Mouse (Mus musculus) liver, postnatal 0 days (tissue): ENCODE measurements at regions not wholly inside any gene's neighbourhood (a gene's known extent, or its start where the extent isn't known, plus 50 kb on each side); places are given as distances from the start of the nearest gene placed in this dataset.

Experiments used
- ATAC-seq: fragments of 200-750 bp; cut with Nextera tagmentation; 2 replicates; pipeline ENCODE4 v1.8.0; 2017; ENCODE audit warnings: mild to moderate bottlenecking, moderate library complexity
- DNase-seq: peaks from one replicate; pipeline ENCODE4 v3.0.0-alpha.2; 2016
- H3K27ac ChIP-seq: fragments of 300-500 bp; sonication (generic); 2 replicates; pipeline ENCODE4 v1.5.1; 2014; ENCODE audit warnings: antibody characterized with exemption, moderate library complexity, mild to moderate bottlenecking, low read depth
- H3K27me3 ChIP-seq: fragments of 300-500 bp; sonication (generic); 2 replicates; pipeline ENCODE4 v1.6.1; 2014; ENCODE audit warnings: low read length, control low read depth, mixed read lengths; ENCODE audit not compliant: insufficient read depth
- H3K36me3 ChIP-seq: fragments of 300-500 bp; sonication (generic); replicated peaks from 2 replicates; pipeline ENCODE4 v1.6.1; 2014; ENCODE audit warnings: mild to moderate bottlenecking, control low read depth, low read length, moderate library complexity, mixed read lengths; ENCODE audit not compliant: insufficient read depth
- H3K4me1 ChIP-seq: fragments of 300-500 bp; sonication (generic); 2 replicates; pipeline ENCODE4 v1.6.1; 2014; ENCODE audit warnings: antibody characterized with exemption, mild to moderate bottlenecking, control low read depth; ENCODE audit not compliant: insufficient read depth
- H3K4me2 ChIP-seq: fragments of 300-500 bp; sonication (generic); 2 replicates; pipeline ENCODE4 v1.6.1; 2014; ENCODE audit warnings: low read depth, mild to moderate bottlenecking, low read length, moderate library complexity, mixed read lengths
- H3K4me3 ChIP-seq: fragments of 300-500 bp; sonication (generic); 2 replicates; pipeline ENCODE4 v1.5.1; 2014; ENCODE audit warnings: low read depth, low read length
- H3K9ac ChIP-seq: fragments of 300-500 bp; sonication (generic); replicated peaks from 2 replicates; pipeline ENCODE4 v1.6.1; 2014; ENCODE audit warnings: mild to moderate bottlenecking, moderate library complexity
- H3K9me3 ChIP-seq: fragments of 300-500 bp; sonication (generic); 2 replicates; pipeline ENCODE4 v1.6.1; 2016; ENCODE audit warnings: mild to moderate bottlenecking, control low read depth, low read length, mixed read lengths
- CTCF ChIP-seq: sonication (generic); IDR thresholded peaks from 2 replicates; pipeline ENCODE4 v1.5.1; 2016; ENCODE audit warnings: antibody characterized with exemption, low read depth
- EP300 ChIP-seq: IDR thresholded peaks from 2 replicates; pipeline ENCODE4 v1.6.1; 2016; ENCODE audit warnings: antibody characterized with exemption, low read depth, mild to moderate bottlenecking
- WGBS: fragments of 180-500 bp; shearing (Covaris S2); extraction: QIAGEN DNeasy Blood & Tissue Kit; methylation state at CpG from one replicate; pipeline ENCODE4 v1.1.7; 2014; ENCODE audit not compliant: insufficient replicate concordance; 5-methylcytosine and 5-hydroxymethylcytosine counted together

DNA sequence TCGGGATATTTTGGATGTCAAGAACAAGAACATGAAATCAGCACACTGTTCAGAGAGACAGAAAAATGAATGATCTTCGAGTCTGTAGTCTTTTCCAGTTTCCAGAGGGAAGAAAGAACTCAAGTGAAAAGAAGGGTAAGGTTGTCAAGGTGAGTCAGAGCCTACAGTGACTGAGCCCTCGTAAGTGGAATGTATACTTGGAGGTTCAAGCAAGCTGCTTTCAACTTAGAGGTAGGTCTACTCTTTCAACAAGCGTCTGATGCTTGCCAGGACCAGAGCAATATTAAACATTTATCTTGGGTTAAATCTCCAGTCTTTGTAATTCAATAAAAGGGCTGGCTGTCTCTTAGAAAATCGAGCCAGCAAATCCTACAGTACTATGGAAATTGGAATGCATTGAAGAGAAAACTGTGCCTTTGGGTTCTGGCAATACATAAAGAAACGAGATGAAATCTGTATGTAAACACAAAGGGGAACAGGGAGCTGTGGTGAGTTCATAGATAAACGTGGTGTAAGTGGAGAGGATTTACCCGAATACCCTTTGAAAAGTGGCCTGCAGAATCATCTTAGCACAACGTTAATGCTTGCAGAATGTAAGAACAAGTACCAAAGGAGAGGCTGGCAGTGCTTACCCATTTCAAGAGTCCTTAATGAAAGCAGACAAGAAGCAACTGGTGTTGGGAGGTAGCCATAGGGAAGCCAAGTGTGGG, 82.2 kb upstream of the Dcn start:
- Histone ChIP-seq H3K27me3 (no peaks in the 10 kb centered on the region), H3K27ac (no peak overlapping the region), H3K4me3 (no peak overlapping the region), H3K4me2 (no peak overlapping the region), H3K36me3 (no peaks in the 10 kb centered on the region), H3K4me1 (no peaks in the 10 kb centered on the region), H3K9me3 (no peaks in the 10 kb centered on the region), H3K9ac (no peak overlapping the region)
- TF ChIP-seq EP300 (no peak), CTCF (no peak)
- ATAC-seq = no peak
- WGBS = 48% methylated on average over 9 of the region's 9 CpGs
- no peak for DNase-seq

DNA sequence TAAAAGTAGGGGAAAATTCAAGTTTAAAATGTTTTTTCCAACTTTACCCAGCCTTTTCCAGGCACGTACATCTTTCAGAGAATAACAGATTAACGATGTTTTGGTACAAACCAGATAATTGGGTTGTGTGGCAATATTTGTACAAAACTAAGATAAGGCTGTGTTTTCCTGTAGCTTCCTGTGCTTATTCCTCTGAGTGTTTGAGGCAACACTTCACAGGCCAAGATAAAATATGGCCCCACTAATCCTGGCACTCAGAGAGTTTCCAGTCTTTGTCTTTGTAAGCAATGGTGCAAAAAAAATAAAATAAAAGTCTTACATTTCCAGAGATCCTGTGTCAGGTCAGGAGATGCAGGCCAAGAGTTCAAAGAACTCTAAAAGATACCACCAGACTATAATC, 81.5 kb upstream of the Dcn start:
- DNase-seq (no peak), ATAC-seq (no peak)
- Histone ChIP-seq H3K27ac (no peak overlapping the region), H3K27me3 (no peaks in the 10 kb centered on the region), H3K9ac (no peak overlapping the region), H3K4me1 (no peaks in the 10 kb centered on the region), H3K36me3 (no peaks in the 10 kb centered on the region), H3K9me3 (no peaks in the 10 kb centered on the region), H3K4me3 (no peak overlapping the region), H3K4me2 (no peak overlapping the region)
- WGBS = 52% methylated on average over 2 of the region's 2 CpGs
- TF ChIP-seq CTCF = no peak
- TF ChIP-seq EP300 = peak; percentile 40

DNA sequence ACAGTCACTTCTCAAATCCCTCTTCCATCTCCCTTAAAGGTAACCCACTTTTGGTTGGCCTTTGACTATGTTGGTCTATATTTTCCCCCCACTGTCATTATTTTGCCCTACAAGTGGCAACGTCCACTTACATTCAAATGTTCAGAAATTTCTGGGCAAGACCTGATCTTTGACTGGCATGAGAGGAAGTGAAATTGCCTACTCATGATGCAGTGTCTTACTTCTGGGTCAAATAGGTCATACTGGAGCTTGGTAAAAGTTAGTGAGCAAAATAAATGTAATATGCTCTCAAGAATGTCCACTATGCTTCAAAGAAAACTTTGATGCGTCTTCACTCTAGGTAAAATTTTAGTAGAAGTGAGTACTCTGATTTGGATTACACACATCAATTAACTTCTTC, 76.9 kb upstream of the Dcn start:
- H3K9ac ChIP-seq = no peak overlapping the region
- no peak overlapping the region for H3K27ac ChIP-seq
- H3K4me3 ChIP-seq = no peak overlapping the region
- TF ChIP-seq CTCF (no peak), EP300 (no peak)
- H3K36me3 ChIP-seq = no peaks in the 10 kb centered on the region
- 65% methylated on average over 2 of the region's 2 CpGs for WGBS
- H3K4me2 ChIP-seq = no peak overlapping the region
- ATAC-seq = no peak
- no peak for DNase-seq
- no peaks in the 10 kb centered on the region for H3K9me3 ChIP-seq
- H3K4me1 ChIP-seq = no peaks in the 10 kb centered on the region
- H3K27me3 ChIP-seq = no peaks in the 10 kb centered on the region

DNA sequence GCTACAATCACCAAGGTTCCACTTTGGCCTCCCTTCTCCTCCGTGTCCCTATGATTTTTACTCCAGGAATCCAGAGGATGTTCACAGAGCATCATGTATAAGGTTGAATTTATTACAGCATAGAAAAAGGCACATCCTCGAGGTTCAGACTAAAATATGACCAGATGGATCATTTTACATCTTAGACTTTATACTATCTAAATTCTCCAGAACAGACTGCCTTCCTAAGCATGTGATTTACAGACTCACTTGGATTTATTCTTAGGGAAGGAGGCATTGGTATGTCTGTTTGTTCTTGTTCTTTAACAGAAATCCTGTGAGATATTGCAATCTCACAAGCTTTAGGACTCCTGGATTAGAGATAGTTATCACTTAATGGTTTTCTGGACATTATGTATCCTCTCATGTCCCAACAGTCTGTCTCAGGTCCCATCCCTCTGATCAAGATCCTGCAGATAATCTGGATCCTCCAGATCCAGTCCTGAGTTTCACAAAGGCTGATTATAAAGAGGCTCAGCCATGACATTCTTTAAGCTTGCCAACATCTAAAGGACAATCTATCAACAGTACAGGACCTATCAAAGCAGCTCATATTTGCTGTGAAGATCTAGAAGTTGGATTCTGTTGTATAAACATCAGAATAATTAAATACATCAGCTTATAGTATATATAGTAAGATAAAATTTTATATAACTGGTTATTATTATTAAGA, 75.2 kb upstream of the Dcn start:
- no peaks in the 10 kb centered on the region for H3K36me3 ChIP-seq
- ATAC-seq (no peak), DNase-seq (no peak)
- no peak overlapping the region for H3K9ac ChIP-seq
- H3K4me2 ChIP-seq = no peak overlapping the region
- no peak overlapping the region for H3K4me3 ChIP-seq
- no peak overlapping the region for H3K27ac ChIP-seq
- no peak for TF ChIP-seq CTCF
- no peaks in the 10 kb centered on the region for H3K4me1 ChIP-seq
- no peaks in the 10 kb centered on the region for H3K9me3 ChIP-seq
- 58% methylated on average over 2 of the region's 2 CpGs for WGBS
- no peaks in the 10 kb centered on the region for H3K27me3 ChIP-seq

- Histone ChIP-seq H3K9ac (no peak overlapping the region), H3K27me3 (no peaks in the 10 kb centered on the region), H3K36me3 (no peaks in the 10 kb centered on the region), H3K4me1 (no peaks in the 10 kb centered on the region), H3K27ac (no peak overlapping the region), H3K9me3 (no peaks in the 10 kb centered on the region), H3K4me2 (no peak overlapping the region), H3K4me3 (no peak overlapping the region)
- TF ChIP-seq EP300 = no peak
- 26% methylated on average over 1 of the region's 1 CpGs for WGBS
- ATAC-seq (no peak), DNase-seq (no peak)
These were observed 70.2 kb upstream of the Dcn start for GRCm38 (mm10) chr10:97409181-97409581.

- H3K4me1 ChIP-seq = no peaks in the 10 kb centered on the region
- ATAC-seq = no peak
- no peak for TF ChIP-seq EP300
- TF ChIP-seq CTCF = no peak
- no peak overlapping the region for H3K9ac ChIP-seq
- no peak overlapping the region for H3K4me2 ChIP-seq
- 62% methylated on average over 1 of the region's 1 CpGs for WGBS
- H3K27ac ChIP-seq = no peak overlapping the region
- no peak for DNase-seq
- H3K4me3 ChIP-seq = no peak overlapping the region
- no peaks in the 10 kb centered on the region for H3K36me3 ChIP-seq
- H3K9me3 ChIP-seq = no peaks in the 10 kb centered on the region
- no peaks in the 10 kb centered on the region for H3K27me3 ChIP-seq
These were observed 69.5 kb upstream of the Dcn start for GRCm38 (mm10) chr10:97409909-97410308.

- Histone ChIP-seq H3K4me1 (no peaks in the 10 kb centered on the region), H3K9ac (no peak overlapping the region), H3K4me2 (no peak overlapping the region), H3K36me3 (no peaks in the 10 kb centered on the region), H3K9me3 (no peaks in the 10 kb centered on the region), H3K27ac (no peak overlapping the region), H3K27me3 (no peaks in the 10 kb centered on the region), H3K4me3 (no peak overlapping the region)
- ATAC-seq = no peak
- WGBS = 46% methylated on average over 1 of the region's 1 CpGs
- no peak for DNase-seq
- TF ChIP-seq CTCF = no peak
- no peak for TF ChIP-seq EP300
These were observed 56.8 kb upstream of the Dcn start for GRCm38 (mm10) chr10:97422579-97422978.
